Comparison of ENCODE assay signal across 7 mouse cellular contexts in the genomic region with DNA sequence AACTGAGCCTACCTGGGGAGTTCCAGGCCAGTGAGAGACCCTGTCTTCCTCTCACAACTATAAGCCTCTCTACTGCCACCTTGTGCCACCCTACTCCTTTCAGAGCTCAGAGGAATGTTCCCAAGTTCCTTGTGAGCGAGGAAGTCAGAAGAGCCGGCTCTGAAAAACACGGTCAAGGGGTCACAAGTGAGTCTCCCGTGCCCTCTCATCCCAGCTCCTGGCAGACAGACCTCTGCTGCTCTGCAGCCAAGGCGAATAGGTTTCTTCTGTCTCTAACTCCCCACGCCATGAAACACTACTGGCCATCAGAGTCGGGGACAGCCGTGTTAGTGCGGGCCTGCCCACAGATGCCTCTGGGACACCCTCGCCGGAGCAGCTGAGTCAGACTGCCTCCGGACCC. TPM values are rescaled to one million over a fixed set of nuclear protein-coding genes. Genes with fewer than 3 reads are reported as not detected.
DNase-seq lines count a peak whose midpoint lies in the region; ATAC-seq and TF ChIP-seq lines count a peak whose summit lies in the region.

No protein-coding gene starts in this region.

- H3K4me3 ChIP-seq in embryonic facial prominence, embryonic 14.5 days (ENCODE audit: low read depth, low read length) = no peak overlapping the region
- no peak overlapping the region for H3K4me3 ChIP-seq in hindbrain, embryonic 14.5 days (replicated peaks; ENCODE audit: low read length)
- no peak overlapping the region for H3K4me3 ChIP-seq in lung, embryonic 14.5 days (ENCODE audit: low read depth, low read length)

- no peak overlapping the region for H3K4me2 ChIP-seq in embryonic facial prominence, embryonic 14.5 days (ENCODE audit: low read depth, low read length)
- H3K4me2 ChIP-seq in hindbrain, embryonic 14.5 days (replicated peaks) = no peak overlapping the region
- no peak overlapping the region for H3K4me2 ChIP-seq in lung, embryonic 14.5 days

- no peak overlapping the region for H3K27ac ChIP-seq in embryonic facial prominence, embryonic 14.5 days (replicated peaks; ENCODE audit: low read depth, low read length)
- H3K27ac ChIP-seq in hindbrain, embryonic 14.5 days = no peak overlapping the region
- H3K27ac ChIP-seq in lung, embryonic 14.5 days (ENCODE audit: low read depth) = no peak overlapping the region

- 0 out of 2 replicates have a peak overlapping the region, but pooled peaks have one; percentile 16 for H3K9ac ChIP-seq in embryonic facial prominence, embryonic 14.5 days (ENCODE audit: low read depth, low read length)
- H3K9ac ChIP-seq in hindbrain, embryonic 14.5 days = no peak overlapping the region
- 0 out of 2 replicates have a peak overlapping the region, but pooled peaks have one; percentile 8 for H3K9ac ChIP-seq in lung, embryonic 14.5 days

- no peaks in the 10 kb centered on the region for H3K4me1 ChIP-seq in embryonic facial prominence, embryonic 14.5 days (ENCODE audit: control insufficient read depth, insufficient read depth, low read length)
- 0 out of 2 replicates have a peak, but pooled peaks cover 6% of the 10 kb centered on the region for H3K4me1 ChIP-seq in hindbrain, embryonic 14.5 days (replicated peaks; ENCODE audit: control insufficient read depth, insufficient read depth, low read length)
- no peaks in the 10 kb centered on the region for H3K4me1 ChIP-seq in lung, embryonic 14.5 days (ENCODE audit: insufficient read depth)

- H3K9me3 ChIP-seq in embryonic facial prominence, embryonic 14.5 days (ENCODE audit: control insufficient read depth, low read length) = 0 out of 2 replicates have a peak, but pooled peaks cover 5% of the 10 kb centered on the region
- no peaks in the 10 kb centered on the region for H3K9me3 ChIP-seq in hindbrain, embryonic 14.5 days (ENCODE audit: control insufficient read depth, low read length)
- H3K9me3 ChIP-seq in lung, embryonic 14.5 days (ENCODE audit: low read depth, low read length) = no peaks in the 10 kb centered on the region

- WGBS in embryonic facial prominence, embryonic 14.5 days = 61% methylated on average over 12 of the region's 12 CpGs
- 51% methylated on average over 12 of the region's 12 CpGs for WGBS in hindbrain, embryonic 14.5 days
- WGBS in lung, embryonic 14.5 days = 48% methylated on average over 12 of the region's 12 CpGs

- no peaks in the 10 kb centered on the region for H3K36me3 ChIP-seq in embryonic facial prominence, embryonic 14.5 days (ENCODE audit: control insufficient read depth, insufficient read depth, low read length)
- H3K36me3 ChIP-seq in hindbrain, embryonic 14.5 days (replicated peaks; ENCODE audit: control insufficient read depth, insufficient read depth) = no peaks in the 10 kb centered on the region
- H3K36me3 ChIP-seq in lung, embryonic 14.5 days (ENCODE audit: insufficient read depth) = no peaks in the 10 kb centered on the region

- 0 out of 2 replicates have a peak, but pooled peaks have one; percentile 31 for ATAC-seq in embryonic facial prominence, embryonic 14.5 days (ENCODE audit: low read depth)
- no peak for ATAC-seq in hindbrain, embryonic 14.5 days (ENCODE audit: low FRiP score)
- peak; percentile 42; the same call in 1 of the 2 replicates for ATAC-seq in lung, embryonic 14.5 days (ENCODE audit: insufficient read depth)

- TF ChIP-seq CTCF in lung, embryonic 14.5 days (IDR thresholded peaks at IDR 0.05; ENCODE audit: low read depth) = peak; percentile 69

- peak; percentile 25 for DNase-seq in ovary, postnatal 36 days (ENCODE audit: low spot score)
- no peak for DNase-seq in ovary, adult 18-20 months (ENCODE audit: low spot score)
- peak; percentile 27 to 57 for DNase-seq in adrenal gland, postnatal 36 days
- peak; percentile 73 for DNase-seq in embryonic facial prominence, embryonic 14.5 days (ENCODE audit: low spot score)
- peak; percentile 47 for DNase-seq in hindbrain, embryonic 14.5 days (ENCODE audit: low spot score)
- peak; percentile 81 for DNase-seq in lung, embryonic 14.5 days
- DNase-seq in thymus, postnatal 25 days = peak; percentile 40

- no peaks in the 10 kb centered on the region for H3K27me3 ChIP-seq in embryonic facial prominence, embryonic 14.5 days (replicated peaks; ENCODE audit: control insufficient read depth, insufficient read depth, low read length)
- H3K27me3 ChIP-seq in hindbrain, embryonic 14.5 days (ENCODE audit: control insufficient read depth, insufficient read depth, low read length) = no peaks in the 10 kb centered on the region
- no peaks in the 10 kb centered on the region for H3K27me3 ChIP-seq in lung, embryonic 14.5 days (ENCODE audit: insufficient read depth, low read length)

RNA-seq across cellular contexts. Expression of a gene that starts 40.9 kb away (rescaled TPM):
- 10 to 100 TPM; 23.3 to 27.3 TPM for total RNA-seq in adrenal gland, postnatal 36 days (2021)
- 31.0 and 36.9 TPM in 2 replicates for polyA plus RNA-seq in embryonic facial prominence, embryonic 14.5 days (2014; fragmentation: Nextera tagmentation; extraction: Ambion mirVana)
- polyA plus RNA-seq in hindbrain, embryonic 14.5 days (2014; fragmentation: Nextera tagmentation; extraction: Ambion mirVana) = 32.9 and 33.2 TPM in 2 replicates
- 43.5 and 44.7 TPM in 2 replicates for polyA plus RNA-seq in lung, embryonic 14.5 days (2014; fragmentation: Nextera tagmentation; extraction: Ambion mirVana)

RNA-seq across cellular contexts. Expression of a gene that starts 41.0 kb away (rescaled TPM):
- total RNA-seq in adrenal gland, postnatal 36 days (2021) = under 1 TPM in 1 of 2 experiments, not detected in 1; 0.23 TPM
- polyA plus RNA-seq in embryonic facial prominence, embryonic 14.5 days (2014; fragmentation: Nextera tagmentation; extraction: Ambion mirVana) = 0.51 TPM in 1 of 2 replicates, not detected in the other
- polyA plus RNA-seq in hindbrain, embryonic 14.5 days (2014; fragmentation: Nextera tagmentation; extraction: Ambion mirVana) = 0.19 TPM in 1 of 2 replicates, not detected in the other
- 0.16 and 0.49 TPM in 2 replicates for polyA plus RNA-seq in lung, embryonic 14.5 days (2014; fragmentation: Nextera tagmentation; extraction: Ambion mirVana)
